Mouse (Mus musculus): Measurements from ENCODE around the gene Tdrd9. TPM values are rescaled to one million over a fixed set of nuclear protein-coding genes. Genes with fewer than 3 reads are reported as not detected.

Gene Tdrd9
- polyA plus RNA-seq, 1 experiment from 2014 or later, result 0.07 TPM

- H3K27me3 ChIP-seq (ENCODE audit: control insufficient read depth, insufficient read depth, low read depth, low read length), result no peaks in the 10 kb centered on the region
- peaks cover 3% of the 10 kb centered on the region; the same call in 1 of the 2 replicates for H3K9me3 ChIP-seq (replicated peaks; ENCODE audit: control insufficient read depth, low read length)
- no peaks in the 10 kb centered on the region for H3K4me1 ChIP-seq (ENCODE audit: control insufficient read depth, low read depth, low read length)
- peak; percentile 63 for ATAC-seq (ENCODE audit: low read depth)
- no peak overlapping the region for H3K27ac ChIP-seq (ENCODE audit: low read length)
- no peak overlapping the region for H3K9ac ChIP-seq (ENCODE audit: low read depth, low read length)
- 48% methylated on average over 12 of the region's 12 CpGs for WGBS (ENCODE audit: insufficient replicate concordance)
- H3K4me2 ChIP-seq (ENCODE audit: low read depth, low read length), result peak overlapping the region; percentile 17; the same call in 1 of the 2 replicates
- H3K36me3 ChIP-seq (ENCODE audit: control insufficient read depth, insufficient read depth), result no peaks in the 10 kb centered on the region
- no peak overlapping the region for H3K4me3 ChIP-seq (ENCODE audit: low read depth, low read length)
These were observed 41.3 kb downstream of the Tdrd9 start for GRCm38 (mm10) chr12:112012511-112013270.

DNA sequence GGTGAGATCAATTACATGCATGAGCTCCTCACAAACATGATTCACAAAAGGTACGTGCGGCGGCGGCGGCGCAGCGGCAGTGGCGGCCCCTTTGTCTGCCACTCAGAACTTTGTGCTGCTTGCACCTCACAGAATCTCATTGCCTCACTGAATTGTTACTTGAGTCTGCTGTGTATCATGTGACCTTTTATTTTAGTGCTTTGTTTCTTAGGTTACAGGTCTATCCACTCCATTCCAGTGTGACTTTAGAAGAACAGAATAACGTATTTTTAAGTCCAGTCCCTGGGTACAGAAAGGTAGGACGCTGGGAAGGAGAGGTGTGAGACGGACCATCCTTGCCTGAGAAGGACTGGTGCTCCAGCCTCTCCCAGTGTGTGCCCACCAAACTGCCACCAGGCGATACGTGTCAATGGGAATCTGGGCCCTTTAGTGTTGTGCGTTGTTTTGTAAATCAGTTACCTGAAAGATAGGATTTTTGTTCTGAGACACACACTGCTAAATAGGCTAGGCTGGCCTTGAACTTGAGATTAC is 42.0 kb downstream of the Tdrd9 start:
- no peak overlapping the region for H3K4me3 ChIP-seq (ENCODE audit: low read depth, low read length)
- no peaks in the 10 kb centered on the region for H3K36me3 ChIP-seq (ENCODE audit: control insufficient read depth, insufficient read depth)
- no peak for ATAC-seq (ENCODE audit: low read depth)
- no peak overlapping the region for H3K27ac ChIP-seq (ENCODE audit: low read length)
- H3K9me3 ChIP-seq (replicated peaks; ENCODE audit: control insufficient read depth, low read length), result peaks cover 3% of the 10 kb centered on the region; the same call in 1 of the 2 replicates
- no peaks in the 10 kb centered on the region for H3K27me3 ChIP-seq (ENCODE audit: control insufficient read depth, insufficient read depth, low read depth, low read length)
- H3K9ac ChIP-seq (ENCODE audit: low read depth, low read length), result no peak overlapping the region
- H3K4me1 ChIP-seq (ENCODE audit: control insufficient read depth, low read depth, low read length), result no peaks in the 10 kb centered on the region
- 61% methylated on average over 14 of the region's 14 CpGs for WGBS (ENCODE audit: insufficient replicate concordance)
- peak overlapping the region; percentile 17; the same call in 1 of the 2 replicates for H3K4me2 ChIP-seq (ENCODE audit: low read depth, low read length)

- 65% methylated on average over 4 of the region's 4 CpGs for WGBS (ENCODE audit: insufficient replicate concordance)
- no peak overlapping the region for H3K27ac ChIP-seq (ENCODE audit: low read length)
- H3K27me3 ChIP-seq (ENCODE audit: control insufficient read depth, insufficient read depth, low read depth, low read length), result no peaks in the 10 kb centered on the region
- H3K4me2 ChIP-seq (ENCODE audit: low read depth, low read length), result no peak overlapping the region
- peaks cover 3% of the 10 kb centered on the region; the same call in 1 of the 2 replicates for H3K9me3 ChIP-seq (replicated peaks; ENCODE audit: control insufficient read depth, low read length)
- H3K9ac ChIP-seq (ENCODE audit: low read depth, low read length), result no peak overlapping the region
- no peak for ATAC-seq (ENCODE audit: low read depth)
- no peak overlapping the region for H3K4me3 ChIP-seq (ENCODE audit: low read depth, low read length)
- H3K36me3 ChIP-seq (ENCODE audit: control insufficient read depth, insufficient read depth), result no peaks in the 10 kb centered on the region
- no peaks in the 10 kb centered on the region for H3K4me1 ChIP-seq (ENCODE audit: control insufficient read depth, low read depth, low read length)
These were observed 45.0 kb downstream of the Tdrd9 start for GRCm38 (mm10) chr12:112016346-112016745.

DNA sequence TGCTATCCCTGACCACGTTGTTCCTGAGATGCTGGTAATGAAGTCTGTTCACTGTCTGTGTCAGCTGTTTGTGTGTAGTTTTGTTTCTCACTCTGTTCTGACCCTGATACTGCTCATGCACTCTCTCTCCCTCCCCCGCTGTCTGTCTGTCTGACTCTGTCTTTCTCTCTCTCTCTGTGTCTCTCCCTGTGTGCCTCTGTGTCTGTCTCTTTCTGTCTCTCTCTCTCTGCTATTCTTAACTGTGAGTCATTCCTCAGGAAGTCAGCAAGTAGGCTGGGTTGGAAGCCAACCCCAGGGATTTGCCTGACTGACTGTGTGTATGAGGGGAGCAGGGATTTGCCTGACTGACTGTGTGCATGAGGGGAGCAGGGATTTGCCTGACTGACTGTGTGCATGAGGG is 51.9 kb downstream of the Tdrd9 start:
- Histone ChIP-seq H3K36me3 (ENCODE audit: control insufficient read depth, insufficient read depth) (no peaks in the 10 kb centered on the region), H3K4me3 (ENCODE audit: low read depth, low read length) (no peak overlapping the region), H3K4me1 (ENCODE audit: control insufficient read depth, low read depth, low read length) (no peaks in the 10 kb centered on the region), H3K9me3 (replicated peaks; ENCODE audit: control insufficient read depth, low read length) (no peaks in the 10 kb centered on the region; the same call in 1 of the 2 replicates), H3K9ac (ENCODE audit: low read depth, low read length) (no peak overlapping the region), H3K4me2 (ENCODE audit: low read depth, low read length) (no peak overlapping the region), H3K27ac (ENCODE audit: low read length) (no peak overlapping the region), H3K27me3 (ENCODE audit: control insufficient read depth, insufficient read depth, low read depth, low read length) (no peaks in the 10 kb centered on the region)
- no peak for ATAC-seq (ENCODE audit: low read depth)
- 63% methylated on average over 2 of the region's 2 CpGs for WGBS (ENCODE audit: insufficient replicate concordance)

GRCm38 (mm10) chr12:112024581-112025310 is 53.4 kb downstream of the Tdrd9 start:
- ATAC-seq (ENCODE audit: low read depth), result no peak
- Histone ChIP-seq H3K4me2 (ENCODE audit: low read depth, low read length) (no peak overlapping the region), H3K27me3 (ENCODE audit: control insufficient read depth, insufficient read depth, low read depth, low read length) (no peaks in the 10 kb centered on the region), H3K9ac (ENCODE audit: low read depth, low read length) (no peak overlapping the region), H3K4me1 (ENCODE audit: control insufficient read depth, low read depth, low read length) (no peaks in the 10 kb centered on the region), H3K4me3 (ENCODE audit: low read depth, low read length) (no peak overlapping the region), H3K9me3 (replicated peaks; ENCODE audit: control insufficient read depth, low read length) (no peaks in the 10 kb centered on the region; the same call in 1 of the 2 replicates), H3K36me3 (ENCODE audit: control insufficient read depth, insufficient read depth) (no peaks in the 10 kb centered on the region), H3K27ac (ENCODE audit: low read length) (no peak overlapping the region)
- WGBS (ENCODE audit: insufficient replicate concordance), result 73% methylated on average over 17 of the region's 17 CpGs

DNA sequence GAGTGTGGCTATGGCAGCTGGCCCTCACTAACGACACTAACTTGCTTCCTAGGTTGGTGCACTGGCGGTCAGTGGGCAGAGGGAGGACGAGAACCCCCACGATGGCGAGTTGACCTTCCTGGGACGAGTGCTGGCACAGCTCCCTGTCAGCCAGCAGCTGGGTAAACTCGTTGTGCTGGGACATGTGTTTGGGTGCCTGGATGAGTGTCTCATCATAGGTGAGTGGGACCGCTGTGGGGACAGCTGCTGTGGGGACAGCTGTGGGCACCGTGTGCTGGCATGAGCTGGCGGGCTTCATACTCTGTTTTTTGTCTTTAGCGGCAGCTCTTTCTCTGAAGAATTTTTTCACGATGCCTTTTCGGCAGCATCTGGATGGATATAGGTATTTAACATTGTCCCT is 54.1 kb downstream of the Tdrd9 start:
- Histone ChIP-seq H3K4me3 (ENCODE audit: low read depth, low read length) (no peak overlapping the region), H3K36me3 (ENCODE audit: control insufficient read depth, insufficient read depth) (no peaks in the 10 kb centered on the region), H3K9me3 (replicated peaks; ENCODE audit: control insufficient read depth, low read length) (no peaks in the 10 kb centered on the region; the same call in 1 of the 2 replicates), H3K27me3 (ENCODE audit: control insufficient read depth, insufficient read depth, low read depth, low read length) (no peaks in the 10 kb centered on the region), H3K4me1 (ENCODE audit: control insufficient read depth, low read depth, low read length) (no peaks in the 10 kb centered on the region), H3K4me2 (ENCODE audit: low read depth, low read length) (no peak overlapping the region), H3K27ac (ENCODE audit: low read length) (no peak overlapping the region), H3K9ac (ENCODE audit: low read depth, low read length) (no peak overlapping the region)
- 69% methylated on average over 13 of the region's 13 CpGs for WGBS (ENCODE audit: insufficient replicate concordance)
- no peak for ATAC-seq (ENCODE audit: low read depth)

- no peaks in the 10 kb centered on the region for H3K36me3 ChIP-seq (ENCODE audit: control insufficient read depth, insufficient read depth)
These were observed 54.7 kb downstream of the Tdrd9 start for GRCm38 (mm10) chr12:112025907-112026645.

GRCm38 (mm10) chr12:112027408-112027807 is 56.0 kb downstream of the Tdrd9 start:
- no peaks in the 10 kb centered on the region for H3K36me3 ChIP-seq (ENCODE audit: control insufficient read depth, insufficient read depth)
- no peaks in the 10 kb centered on the region for H3K4me1 ChIP-seq (ENCODE audit: control insufficient read depth, low read depth, low read length)
- H3K4me2 ChIP-seq (ENCODE audit: low read depth, low read length), result no peak overlapping the region
- H3K9me3 ChIP-seq (replicated peaks; ENCODE audit: control insufficient read depth, low read length), result no peaks in the 10 kb centered on the region
- H3K4me3 ChIP-seq (ENCODE audit: low read depth, low read length), result no peak overlapping the region
- no peak for ATAC-seq (ENCODE audit: low read depth)
- H3K9ac ChIP-seq (ENCODE audit: low read depth, low read length), result no peak overlapping the region
- WGBS (ENCODE audit: insufficient replicate concordance), result 53% methylated on average over 4 of the region's 4 CpGs
- H3K27me3 ChIP-seq (ENCODE audit: control insufficient read depth, insufficient read depth, low read depth, low read length), result no peaks in the 10 kb centered on the region
- no peak overlapping the region for H3K27ac ChIP-seq (ENCODE audit: low read length)

More at GRCm38 (mm10) chr12:112025907-112026645, 54.7 kb downstream of the Tdrd9 start:
- H3K9ac ChIP-seq (ENCODE audit: low read depth, low read length), result no peak overlapping the region
- H3K4me1 ChIP-seq (ENCODE audit: control insufficient read depth, low read depth, low read length), result no peaks in the 10 kb centered on the region
- 66% methylated on average over 14 of the region's 14 CpGs for WGBS (ENCODE audit: insufficient replicate concordance)
- no peak overlapping the region for H3K4me2 ChIP-seq (ENCODE audit: low read depth, low read length)
- no peak overlapping the region for H3K4me3 ChIP-seq (ENCODE audit: low read depth, low read length)
- H3K27me3 ChIP-seq (ENCODE audit: control insufficient read depth, insufficient read depth, low read depth, low read length), result no peaks in the 10 kb centered on the region
- no peak for ATAC-seq (ENCODE audit: low read depth)
- no peaks in the 10 kb centered on the region; the same call in 1 of the 2 replicates for H3K9me3 ChIP-seq (replicated peaks; ENCODE audit: control insufficient read depth, low read length)
- no peak overlapping the region for H3K27ac ChIP-seq (ENCODE audit: low read length)

Measured in liver, embryonic 16.5 days (tissue).